Mouse (Mus musculus): ENCODE results near the gene Gm9733.
"Not testable (repeated sequence)": the region's sequence is repeated elsewhere in the genome, so short reads cannot be mapped to it uniquely, and the experiment has no call there.

The Gm9733 gene

GRCm38 (mm10) chr3:15332063-15332462 lies at the start of gene Gm9733:
Gm9733 (minus strand) TSS chr3:15332302.
- no peak for DNase-seq (ENCODE audit: low read depth, low spot score)

- not testable (repeated sequence) for DNase-seq (ENCODE audit: low read depth, low spot score)
These were observed 23.6 kb upstream of the Gm9733 start for GRCm38 (mm10) chr3:15355690-15356089.

- DNase-seq (ENCODE audit: low read depth, low spot score), result not testable (repeated sequence)
These were observed 18.2 kb upstream of the Gm9733 start for GRCm38 (mm10) chr3:15350318-15350717.

- DNase-seq (ENCODE audit: low read depth, low spot score), result not testable (repeated sequence)
These were observed 13.5 kb upstream of the Gm9733 start for GRCm38 (mm10) chr3:15345606-15346005.

GRCm38 (mm10) chr3:15340287-15340686 lies 8.2 kb upstream of the Gm9733 start:
- DNase-seq (ENCODE audit: low read depth, low spot score), result no peak

GRCm38 (mm10) chr3:15334182-15334581 lies 2.1 kb upstream of the Gm9733 start:
- DNase-seq (ENCODE audit: low read depth, low spot score), result no peak

- DNase-seq (ENCODE audit: low read depth, low spot score), result no peak
These were observed 557 bp downstream of the Gm9733 start for GRCm38 (mm10) chr3:15331545-15331944.

GRCm38 (mm10) chr3:15329549-15329948 lies 2.6 kb downstream of the Gm9733 start:
- DNase-seq (ENCODE audit: low read depth, low spot score), result no peak

GRCm38 (mm10) chr3:15284424-15285328 lies 47.4 kb downstream of the Gm9733 start:
- peak; percentile 15 for DNase-seq (ENCODE audit: low read depth, low spot score)

GRCm38 (mm10) chr3:15275899-15276526 lies 56.1 kb downstream of the Gm9733 start:
- DNase-seq (ENCODE audit: low read depth, low spot score), result no peak

- DNase-seq (ENCODE audit: low read depth, low spot score), result no peak
These were observed 67.7 kb downstream of the Gm9733 start for GRCm38 (mm10) chr3:15264450-15264849.

- no peak for DNase-seq (ENCODE audit: low read depth, low spot score)
These were observed 76.4 kb downstream of the Gm9733 start for GRCm38 (mm10) chr3:15255726-15256125.
